In the genomic region with DNA sequence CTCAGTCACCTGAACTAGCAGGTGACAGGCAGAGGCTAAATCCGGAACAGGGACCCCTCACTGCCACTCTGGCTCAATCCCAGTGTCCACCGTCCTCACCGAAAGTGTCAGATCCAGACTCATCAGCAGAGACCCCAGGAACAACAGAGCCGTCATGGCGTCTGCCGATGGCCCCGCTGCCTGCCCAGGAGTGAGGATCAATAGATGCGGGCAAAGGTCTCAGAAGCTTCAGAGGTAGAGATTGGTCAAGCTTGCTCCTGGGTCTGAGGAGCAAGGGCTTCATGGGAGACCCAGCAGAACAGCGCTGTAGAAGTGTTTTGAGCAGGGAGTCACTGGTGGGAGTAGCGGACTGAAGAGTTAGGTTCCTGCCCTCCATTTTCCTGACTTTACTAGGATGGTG, we compare ENCODE assay signal across 12 mouse cellular contexts. TPM values are rescaled to one million over a fixed set of nuclear protein-coding genes. Genes with fewer than 3 reads are reported as not detected.
"Had no signal": no experiment of that assay in that cellular context is flagged by ENCODE, and none has a peak within 500 bp of the region (broad histone marks: within the 10 kb centered on the region; RNA-seq: fewer than 3 reads in every experiment).

A gene (minus strand): TSS at position 181 of the 400 bp plus-strand sequence.

- H3K27ac ChIP-seq: kidney, embryonic 15.5 days; left cerebral cortex, adult 2 months; midbrain, embryonic 12.5 days; neural tube, embryonic 13.5 days had no signal

- H3K4me3 ChIP-seq: kidney, embryonic 15.5 days; left cerebral cortex, adult 2 months; midbrain, embryonic 12.5 days; neural tube, embryonic 13.5 days had no signal

- H3K4me2 ChIP-seq: kidney, embryonic 15.5 days; midbrain, embryonic 12.5 days; neural tube, embryonic 13.5 days had no signal

- H3K36me3 ChIP-seq: kidney, embryonic 15.5 days; midbrain, embryonic 12.5 days; neural tube, embryonic 13.5 days had no signal

- ATAC-seq: midbrain, embryonic 16.5 days had no signal

- H3K9ac ChIP-seq: kidney, embryonic 15.5 days; midbrain, embryonic 12.5 days; neural tube, embryonic 13.5 days had no signal

- DNase-seq: kidney, adult 18-20 months; kidney, postnatal 25 days; lung, adult 18-20 months; right cerebral cortex, postnatal 25 days; thymus, postnatal 36 days had no signal

- H3K9me3 ChIP-seq: kidney, embryonic 15.5 days; midbrain, embryonic 12.5 days; neural tube, embryonic 13.5 days had no signal

RNA-seq across cellular contexts. Expression of the gene that starts here (rescaled TPM):
- total RNA-seq: megakaryocyte-erythroid progenitor cell, adult 5-6 weeks had no signal
- polyA plus RNA-seq: limb, embryonic 11.5 days; midbrain, embryonic 12.5 days; neural tube, embryonic 13.5 days had no signal
